Mouse (Mus musculus): ENCODE results near the gene Pars2. TPM values are rescaled to one million over a fixed set of nuclear protein-coding genes. Genes with fewer than 3 reads are reported as not detected.

Gene Pars2
- polyA plus RNA-seq (2017; shearing (Covaris generic)): 13.8 TPM

GRCm38 (mm10) chr4:106650833-106651527, at the start of gene Pars2:
Gene Pars2 (plus strand): TSS chr4:106651069.

DNA sequence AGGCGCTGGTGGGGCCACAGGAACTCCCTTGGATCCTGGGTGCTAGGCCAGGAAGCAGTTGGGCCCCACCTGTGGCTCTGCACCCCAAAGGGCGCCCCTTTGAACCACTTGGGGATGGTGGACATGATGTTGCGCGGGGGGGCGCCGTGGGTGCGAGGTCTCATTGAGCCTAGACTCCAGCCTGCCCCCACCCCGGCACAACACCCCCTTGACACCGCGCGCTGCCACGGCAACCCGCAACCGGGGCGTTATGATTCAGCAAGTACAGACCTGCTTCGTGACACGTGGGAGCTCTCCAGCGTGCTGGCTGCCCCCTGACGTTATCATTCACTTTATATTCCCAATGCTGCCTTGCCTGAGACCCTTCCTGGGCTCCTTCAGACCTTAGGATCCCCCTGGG, 33.8 kb upstream of the Pars2 start, which contains the start of gene Lexm:
Gene Lexm, minus strand, starts transcription at position 186 of the 400 bp plus-strand sequence.

DNA sequence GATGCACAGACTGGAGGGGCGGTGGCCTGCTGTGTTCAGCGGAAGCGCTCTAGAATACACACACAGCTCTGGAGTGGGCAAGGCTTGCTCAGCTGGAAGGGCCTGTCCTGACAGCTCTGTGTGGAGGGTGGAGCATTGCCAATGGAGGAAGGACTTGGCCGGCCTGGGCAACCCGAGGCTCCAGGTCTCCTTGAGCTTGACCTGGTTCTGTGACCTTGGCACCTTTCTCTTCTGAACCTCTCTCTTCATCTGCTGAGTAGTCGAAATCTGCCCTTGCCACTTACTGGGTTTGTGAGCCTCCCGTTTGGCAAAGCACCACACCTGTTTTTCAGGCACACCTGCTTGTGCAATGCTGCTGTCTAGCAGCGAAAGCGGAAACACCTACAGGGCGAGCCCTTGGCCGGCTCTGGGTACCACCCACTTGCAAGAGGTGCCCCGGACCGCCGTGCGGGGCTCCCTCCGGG, 28.8 kb upstream of the Pars2 start, which contains the start of gene Ttc22:
Gene Ttc22, plus strand, starts transcription at position 403 of the 464 bp plus-strand sequence.

GRCm38 (mm10) chr4:106678442-106679118, 27.7 kb downstream of the Pars2 start, which contains the start of gene Ttc4:
Gene Ttc4 (minus strand): TSS chr4:106678944.

Other genes with a start within 250 kb of the Pars2 start
- not detected for gene Pcsk9, start 186.7 kb upstream of the Pars2 start, polyA plus RNA-seq (2017; shearing (Covaris generic))
- not detected for gene Bsnd, start 158.8 kb upstream of the Pars2 start, polyA plus RNA-seq (2017; shearing (Covaris generic))
- gene Dhcr24, start 90.0 kb upstream of the Pars2 start, polyA plus RNA-seq (2017; shearing (Covaris generic)): 1.7 TPM
- gene Lexm, start 33.8 kb upstream of the Pars2 start, polyA plus RNA-seq (2017; shearing (Covaris generic)): not detected
- not detected for gene Ttc22, start 28.6 kb upstream of the Pars2 start, polyA plus RNA-seq (2017; shearing (Covaris generic))
- gene Ttc4, start 27.9 kb downstream of the Pars2 start, polyA plus RNA-seq (2017; shearing (Covaris generic)): 77.7 TPM
- not detected for gene Mroh7, start 79.9 kb downstream of the Pars2 start, polyA plus RNA-seq (2017; shearing (Covaris generic))
- not detected for gene Fam151a, start 82.8 kb downstream of the Pars2 start, polyA plus RNA-seq (2017; shearing (Covaris generic))
- 20.2 TPM for gene Acot11, start 153.9 kb downstream of the Pars2 start, polyA plus RNA-seq (2017; shearing (Covaris generic))

Data from activated CD4-positive, CD25-positive, alpha-beta regulatory T cell, adult 9 weeks (primary cell).